Mouse (Mus musculus) brain, adult 2 months (tissue): ENCODE measurements around the gene Krtcap3.
"Not testable (repeated sequence)": the region's sequence is repeated elsewhere in the genome, so short reads cannot be mapped to it uniquely, and the experiment has no call there.

Source experiments
- DNase-seq: peaks from one replicate; pipeline ENCODE4 v3.0.0; 2011; ENCODE audit warnings: low read depth, low spot score

Krtcap3 gene

GRCm38 (mm10) chr5:31251541-31252101 is at the start of gene Krtcap3:
TSS of gene Krtcap3 (plus strand) at chr5:31251691.
- DNase-seq: peak; percentile 25

- peak; percentile 100 for DNase-seq
These were observed 49.5 kb upstream of the Krtcap3 start, which contains the start of gene Zfp513 for GRCm38 (mm10) chr5:31201742-31202590. TSS of gene Zfp513 (minus strand) at chr5:31202303.

- DNase-seq: no peak
These were observed 48.6 kb upstream of the Krtcap3 start for GRCm38 (mm10) chr5:31202933-31203332.

- DNase-seq: no peak
These were observed 47.6 kb upstream of the Krtcap3 start for GRCm38 (mm10) chr5:31203866-31204265.

- DNase-seq: no peak
These were observed 47.1 kb upstream of the Krtcap3 start for GRCm38 (mm10) chr5:31204421-31204820.

- not testable (repeated sequence) for DNase-seq
These were observed 34.9 kb upstream of the Krtcap3 start for GRCm38 (mm10) chr5:31216554-31216953.

GRCm38 (mm10) chr5:31218294-31218693 is 33.2 kb upstream of the Krtcap3 start:
- no peak for DNase-seq

- DNase-seq: peak; percentile 69
These were observed 32.4 kb upstream of the Krtcap3 start for GRCm38 (mm10) chr5:31219070-31219469.

GRCm38 (mm10) chr5:31219474-31219873 is 32.0 kb upstream of the Krtcap3 start:
- DNase-seq: no peak

- peak; percentile 66 for DNase-seq
These were observed 31.5 kb upstream of the Krtcap3 start for GRCm38 (mm10) chr5:31219911-31220447.

GRCm38 (mm10) chr5:31220448-31221303 is 30.8 kb upstream of the Krtcap3 start, which contains the start of gene Ppm1g:
TSS of gene Ppm1g (minus strand) at chr5:31220687.
- DNase-seq: peak; percentile 98

- peak; percentile 69 for DNase-seq
These were observed 30.1 kb upstream of the Krtcap3 start for GRCm38 (mm10) chr5:31221304-31221945.

- DNase-seq: no peak
These were observed 28.8 kb upstream of the Krtcap3 start for GRCm38 (mm10) chr5:31222696-31223095.

GRCm38 (mm10) chr5:31226641-31227040 is 24.9 kb upstream of the Krtcap3 start:
- no peak for DNase-seq

GRCm38 (mm10) chr5:31240637-31241521 is 10.6 kb upstream of the Krtcap3 start, which contains the start of the genes Nrbp1 and Gm9970:
TSS of gene Nrbp1 (plus strand) at chr5:31240864.
TSS of gene Gm9970 (minus strand) at chr5:31241232.
- DNase-seq: peak; percentile 98

- no peak for DNase-seq
These were observed 9.9 kb upstream of the Krtcap3 start for GRCm38 (mm10) chr5:31241522-31242034.

GRCm38 (mm10) chr5:31242191-31242590 is 9.3 kb upstream of the Krtcap3 start:
- DNase-seq: no peak

GRCm38 (mm10) chr5:31250716-31251115 is 775 bp upstream of the Krtcap3 start:
- DNase-seq: no peak

- DNase-seq: no peak
These were observed 660 bp downstream of the Krtcap3 start for GRCm38 (mm10) chr5:31252151-31252550.
